Mouse (Mus musculus): ENCODE measurements around the gene Clca3a1. TPM values are rescaled to one million over a fixed set of nuclear protein-coding genes. Genes with fewer than 3 reads are reported as not detected.
A peak's percentile ranks its signal among the peaks of the same experiment; 100 is the strongest.

Gene Clca3a1
- total and polyA plus RNA-seq, 3 experiments, result 0.76 to 1.0 (median 0.96) TPM

GRCm38 (mm10) chr3:144681542-144681941 lies 79.2 kb downstream of the Clca3a1 start:
- H3K4me1 ChIP-seq (ENCODE audit: control insufficient read depth, insufficient read depth, low read length), result peaks cover 4% of the 10 kb centered on the region
- H3K36me3 ChIP-seq (ENCODE audit: control insufficient read depth, insufficient read depth, low read length), result no peaks in the 10 kb centered on the region; the same call in 1 of the 2 replicates
- no peak overlapping the region for H3K27ac ChIP-seq
- H3K9ac ChIP-seq (ENCODE audit: low read depth, low read length), result no peak overlapping the region
- H3K79me2 ChIP-seq (replicated peaks; ENCODE audit: control insufficient read depth, insufficient read depth, low read length), result no peaks in the 10 kb centered on the region
- TF ChIP-seq POLR2A (IDR thresholded peaks at IDR 0.05; ENCODE audit: insufficient read depth, low read depth, low read length) (no peak), CTCF (IDR thresholded peaks at IDR 0.05) (no peak), EP300 (IDR thresholded peaks at IDR 0.05; ENCODE audit: insufficient read depth, low read depth, low read length) (no peak)
- H3K4me3 ChIP-seq, result no peak overlapping the region
- intact Hi-C loops (cut with DNase I), result no loop called here
- no peak for DNase-seq
- no peaks in the 10 kb centered on the region for H3K27me3 ChIP-seq (ENCODE audit: control insufficient read depth, insufficient read depth, low read length)
- 73% methylated on average over 5 of the region's 5 CpGs for WGBS

GRCm38 (mm10) chr3:144679701-144680159 lies 81.0 kb downstream of the Clca3a1 start:
- peaks cover 4% of the 10 kb centered on the region for H3K4me1 ChIP-seq (ENCODE audit: control insufficient read depth, insufficient read depth, low read length)
- H3K27ac ChIP-seq, result peak overlapping the region; percentile 34
- intact Hi-C loops (cut with DNase I), result no loop called here
- no peaks in the 10 kb centered on the region; the same call in 1 of the 2 replicates for H3K36me3 ChIP-seq (ENCODE audit: control insufficient read depth, insufficient read depth, low read length)
- no peak overlapping the region for H3K9ac ChIP-seq (ENCODE audit: low read depth, low read length)
- DNase-seq, result peak in 1 of 2 experiments; percentile 36
- H3K4me3 ChIP-seq, result no peak overlapping the region
- H3K79me2 ChIP-seq (replicated peaks; ENCODE audit: control insufficient read depth, insufficient read depth, low read length), result no peaks in the 10 kb centered on the region
- no peaks in the 10 kb centered on the region for H3K27me3 ChIP-seq (ENCODE audit: control insufficient read depth, insufficient read depth, low read length)
- WGBS, result 65% methylated on average over 8 of the region's 8 CpGs
- no peak for TF ChIP-seq EP300 (IDR thresholded peaks at IDR 0.05; ENCODE audit: insufficient read depth, low read depth, low read length)
- no peak for TF ChIP-seq POLR2A (IDR thresholded peaks at IDR 0.05; ENCODE audit: insufficient read depth, low read depth, low read length)

Other genes with a start within 250 kb of the Clca3a1 start
- gene Hs2st1, start 190.8 kb downstream of the Clca3a1 start, total RNA-seq (2021), result 1 to 10 TPM; 7.2 to 8.4 TPM
- gene Hs2st1, start 190.8 kb downstream of the Clca3a1 start, polyA plus RNA-seq (2012; rRNA removed), result 2.3 and 5.2 TPM in 2 replicates
- gene Selenof, start 190.7 kb downstream of the Clca3a1 start, total RNA-seq (2021), result 100 to 1,000 TPM; 127 to 136 TPM
- 97.2 and 155 TPM in 2 replicates for gene Selenof, start 190.7 kb downstream of the Clca3a1 start, polyA plus RNA-seq (2012; rRNA removed)
- 100 to 1,000 TPM; 314 to 407 TPM for gene Sh3glb1, start 40.6 kb downstream of the Clca3a1 start, total RNA-seq (2021)
- 94.5 and 121 TPM in 2 replicates for gene Sh3glb1, start 40.6 kb downstream of the Clca3a1 start, polyA plus RNA-seq (2012; rRNA removed)
- under 1 TPM in 1 of 2 experiments, not detected in 1; 0.16 TPM for gene Clca3a2, start 58.5 kb upstream of the Clca3a1 start, total RNA-seq (2021)
- 0.29 and 0.85 TPM in 2 replicates for gene Clca3a2, start 58.5 kb upstream of the Clca3a1 start, polyA plus RNA-seq (2012; rRNA removed)
- not detected for gene Clca3b, start 88.4 kb upstream of the Clca3a1 start, total RNA-seq (2021)
- 0.06 TPM in 1 of 2 replicates, not detected in the other for gene Clca3b, start 88.4 kb upstream of the Clca3a1 start, polyA plus RNA-seq (2012; rRNA removed)
- gene Clca4b, start 171.6 kb upstream of the Clca3a1 start, total RNA-seq (2021), result not detected
- not detected in 2 replicates for gene Clca4b, start 171.6 kb upstream of the Clca3a1 start, polyA plus RNA-seq (2012; rRNA removed)
- not detected for gene Clca4a, start 214.1 kb upstream of the Clca3a1 start, total RNA-seq (2021)
- 0.06 TPM in 1 of 2 replicates, not detected in the other for gene Clca4a, start 214.1 kb upstream of the Clca3a1 start, polyA plus RNA-seq (2012; rRNA removed)